Mouse (Mus musculus): Measurements from ENCODE around the gene Slc36a2.

GRCm38 (mm10) chr11:55168914-55169313, 16.0 kb downstream of the Slc36a2 start:
- TF ChIP-seq MAFK (IDR thresholded peaks at IDR 0.05; ENCODE audit: insufficient replicate concordance, low read length) (no peak), MEF2A (IDR thresholded peaks at IDR 0.05; ENCODE audit: borderline replicate concordance, low read depth, low read length) (no peak)
